In the genomic region with DNA sequence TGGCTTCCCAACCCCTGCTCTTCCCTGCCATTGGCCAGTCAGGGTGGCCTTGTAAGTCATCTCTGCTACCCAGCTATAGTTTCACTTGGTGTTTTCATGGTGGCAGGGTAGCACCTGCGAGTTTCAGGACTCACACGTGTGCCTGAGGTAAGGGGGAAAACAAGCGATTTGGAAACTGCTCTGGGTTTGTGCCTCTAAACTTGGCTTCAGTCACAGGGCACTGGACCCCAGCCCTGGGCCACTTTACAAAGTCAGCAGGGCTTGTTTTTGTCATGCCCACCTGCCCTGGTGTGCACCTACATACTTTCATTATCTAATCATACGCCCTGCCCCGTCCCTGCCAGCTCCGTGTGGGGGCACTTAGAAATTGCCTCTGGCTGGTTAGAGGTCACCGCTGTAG, we compare ENCODE assay signal across 12 mouse cellular contexts.
"Had no signal": no experiment of that assay in that cellular context is flagged by ENCODE, and none has a peak within 500 bp of the region (broad histone marks: within the 10 kb centered on the region; RNA-seq: fewer than 3 reads in every experiment).

No protein-coding gene starts in this region.

- ATAC-seq: liver, embryonic 12.5 days; midbrain, embryonic 16.5 days had no signal

- H3K9ac ChIP-seq: kidney, embryonic 15.5 days; limb, embryonic 15.5 days; liver, embryonic 12.5 days; lung, embryonic 14.5 days; midbrain, embryonic 12.5 days; neural tube, embryonic 13.5 days had no signal

- H3K4me3 ChIP-seq: kidney, embryonic 15.5 days; limb, embryonic 15.5 days; liver, embryonic 12.5 days; midbrain, embryonic 12.5 days; neural tube, embryonic 13.5 days had no signal

- H3K4me1 ChIP-seq: liver, embryonic 12.5 days had no signal

- DNase-seq: kidney, adult 2 months; kidney, postnatal 14 days; lung, embryonic 14.5 days; lung, postnatal 10 days; right cerebral cortex, postnatal 4 days; thymus, postnatal 36 days had no signal

- H3K4me2 ChIP-seq: kidney, embryonic 15.5 days; limb, embryonic 15.5 days; liver, embryonic 12.5 days; lung, embryonic 14.5 days; midbrain, embryonic 12.5 days; neural tube, embryonic 13.5 days had no signal

- H3K27ac ChIP-seq: kidney, embryonic 15.5 days; limb, embryonic 15.5 days; liver, embryonic 12.5 days; midbrain, embryonic 12.5 days; neural tube, embryonic 13.5 days had no signal

- H3K36me3 ChIP-seq: kidney, embryonic 15.5 days; limb, embryonic 15.5 days; liver, embryonic 12.5 days; midbrain, embryonic 12.5 days had no signal

- H3K9me3 ChIP-seq: kidney, embryonic 15.5 days; limb, embryonic 15.5 days; liver, embryonic 12.5 days; midbrain, embryonic 12.5 days had no signal

- H3K27me3 ChIP-seq: kidney, embryonic 15.5 days; limb, embryonic 15.5 days; liver, embryonic 12.5 days; midbrain, embryonic 12.5 days; neural tube, embryonic 13.5 days had no signal
